Mouse (Mus musculus) heart, adult 8-10 months (tissue): ENCODE data around the gene Pex12. TPM values are rescaled to one million over a fixed set of nuclear protein-coding genes. Genes with fewer than 3 reads are reported as not detected.
A peak's percentile ranks its signal among the peaks of the same experiment; 100 is the strongest.
"Not testable (repeated sequence)": the region's sequence is repeated elsewhere in the genome, so short reads cannot be mapped to it uniquely, and the experiment has no call there.

Source experiments
- DNase-seq: peaks from one replicate; pipeline ENCODE4 v3.0.0; 2022; ENCODE audit warnings: low spot score
- total RNA-seq, 4 experiments: library from RNA; stranded (reverse); gene quantifications; 2 replicates each; pipeline ENCODE4 v1.2.4; 2022

Gene Pex12
- total RNA-seq, 4 experiments from 2014 or later = 8.8 to 13.9 (median 9.7) TPM

DNA sequence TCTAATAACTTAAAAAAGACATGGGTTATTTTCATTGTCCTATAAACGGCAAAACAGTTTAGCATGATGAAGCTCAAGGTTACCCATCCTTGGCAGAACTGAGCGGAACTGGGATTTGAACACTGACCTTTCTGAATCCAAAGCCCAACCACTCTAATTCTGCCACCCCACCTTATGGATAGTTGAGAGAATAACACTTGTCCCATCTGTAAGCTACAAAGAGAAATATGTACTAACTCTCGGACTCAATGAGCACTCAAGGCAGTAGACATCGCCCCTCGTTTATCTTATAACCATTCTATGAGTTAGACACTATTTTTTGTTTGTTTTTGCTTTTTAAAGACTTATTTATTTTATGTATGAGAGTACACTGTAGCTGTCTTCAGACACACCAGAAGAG, 13.3 kb downstream of the Pex12 start:
- no peak for DNase-seq

DNA sequence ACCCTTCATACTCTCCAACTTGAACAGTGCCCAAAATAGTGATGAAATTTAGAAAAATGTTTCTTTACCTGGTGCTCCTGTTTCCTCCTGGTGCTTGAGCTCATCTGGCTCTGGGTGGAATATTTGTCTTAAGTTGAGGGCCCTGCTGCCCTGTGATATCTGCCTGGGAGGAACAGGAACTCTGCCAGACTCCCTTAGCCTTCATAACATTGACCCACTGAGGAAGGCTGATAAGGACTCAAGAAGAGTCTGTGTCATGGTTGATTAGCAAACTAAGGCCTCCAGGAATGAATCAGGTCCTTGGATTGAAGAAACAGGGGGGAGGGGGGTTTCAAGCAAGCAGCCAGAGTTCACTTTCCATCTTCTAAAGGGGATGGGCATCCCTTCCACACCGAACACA, 15.8 kb downstream of the Pex12 start, which contains the start of gene Slfn14:
Gene Slfn14, minus strand, starts transcription at position 161 of the 400 bp plus-strand sequence.
- DNase-seq = no peak

- no peak for DNase-seq
Measured at GRCm38 (mm10) chr11:83285627-83286026, 16.8 kb downstream of the Pex12 start.

- no peak for DNase-seq
Measured at GRCm38 (mm10) chr11:83282084-83282483, 20.3 kb downstream of the Pex12 start.

DNA sequence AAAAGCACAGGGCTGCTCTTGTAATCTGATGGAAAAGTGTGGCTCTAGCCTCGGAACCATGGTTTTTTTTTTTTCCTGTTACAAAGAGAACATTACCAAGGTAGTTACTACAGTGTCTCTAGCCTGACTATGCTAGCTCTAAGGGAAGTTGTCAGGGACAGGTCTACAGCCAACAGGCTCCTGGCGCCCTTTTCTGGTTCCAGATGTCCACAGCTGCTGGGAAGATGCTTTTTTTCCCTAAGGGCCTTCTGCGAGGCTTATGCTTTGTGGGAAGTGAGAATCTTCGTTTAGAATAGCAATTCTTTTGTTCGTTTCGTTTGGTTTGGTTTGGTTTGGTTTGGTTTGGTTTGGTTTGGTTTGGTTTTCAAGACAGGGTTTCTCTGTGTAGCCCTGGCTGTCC, 22.7 kb downstream of the Pex12 start:
- DNase-seq = peak; percentile 66

GRCm38 (mm10) chr11:83279024-83279423, 23.4 kb downstream of the Pex12 start:
- no peak for DNase-seq

DNA sequence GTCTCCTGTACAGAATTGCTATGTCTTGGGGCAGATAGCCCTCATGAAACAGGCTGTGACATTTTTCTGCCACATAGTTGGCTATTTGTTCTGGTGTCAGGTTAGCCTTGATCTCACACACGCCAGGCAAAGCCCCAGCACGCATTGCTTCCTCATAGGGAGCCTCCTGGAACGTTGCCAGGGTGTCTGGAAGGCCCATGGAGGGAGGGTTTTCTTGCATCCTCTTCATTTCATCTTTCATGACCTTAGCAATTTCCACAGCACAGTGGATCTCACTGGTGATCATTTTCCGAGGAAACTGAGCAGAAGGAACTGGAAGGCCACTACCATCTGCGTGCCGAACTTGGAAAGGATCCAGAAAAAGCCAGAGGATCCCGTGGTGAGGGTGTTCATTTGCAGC, 26.1 kb downstream of the Pex12 start:
- DNase-seq = no peak

- DNase-seq = no peak
Measured at GRCm38 (mm10) chr11:83271951-83272843, 30.2 kb downstream of the Pex12 start.

DNA sequence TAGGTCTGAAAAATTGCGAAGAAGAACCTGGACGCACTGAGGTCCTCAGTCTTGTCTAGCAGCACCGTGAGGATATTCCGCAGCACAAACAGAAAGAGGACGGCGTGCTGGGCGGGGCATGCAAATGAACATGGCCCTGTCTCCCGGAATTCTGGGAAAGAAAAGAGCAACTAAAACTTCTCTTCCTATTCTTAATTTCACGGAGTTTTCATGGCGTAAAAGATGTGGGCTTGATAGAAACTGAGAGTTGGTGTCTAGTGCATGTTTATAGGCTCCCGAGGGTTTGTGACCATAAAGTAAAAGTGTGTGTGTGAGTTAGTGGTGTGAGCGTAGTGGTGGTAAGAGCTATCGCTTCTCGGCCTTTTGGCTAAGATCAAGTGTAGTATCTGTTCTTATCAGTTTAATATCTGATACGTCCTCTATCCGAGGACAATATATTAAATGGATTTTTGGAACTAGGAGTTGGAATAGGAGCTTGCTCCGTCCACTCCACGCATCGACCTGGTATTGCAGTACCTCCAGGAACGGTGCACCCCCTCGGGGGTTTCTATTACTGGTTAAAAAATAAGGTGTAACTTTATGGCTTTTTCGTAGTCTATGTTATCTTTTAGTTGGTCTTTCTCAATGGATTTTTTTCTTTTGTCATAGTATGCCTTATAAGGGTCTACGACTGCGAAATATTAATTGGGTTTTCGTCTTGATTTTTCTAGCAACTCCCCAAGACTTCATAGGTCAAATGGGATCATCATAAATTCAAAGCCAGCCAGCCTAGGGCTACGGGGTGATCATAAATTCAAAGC, 31.0 kb downstream of the Pex12 start:
- peak; percentile 84 for DNase-seq

- DNase-seq = no peak
Measured at GRCm38 (mm10) chr11:83270842-83271150, 31.6 kb downstream of the Pex12 start.

- DNase-seq = no peak
Measured at GRCm38 (mm10) chr11:83263146-83263545, 39.2 kb downstream of the Pex12 start.

DNA sequence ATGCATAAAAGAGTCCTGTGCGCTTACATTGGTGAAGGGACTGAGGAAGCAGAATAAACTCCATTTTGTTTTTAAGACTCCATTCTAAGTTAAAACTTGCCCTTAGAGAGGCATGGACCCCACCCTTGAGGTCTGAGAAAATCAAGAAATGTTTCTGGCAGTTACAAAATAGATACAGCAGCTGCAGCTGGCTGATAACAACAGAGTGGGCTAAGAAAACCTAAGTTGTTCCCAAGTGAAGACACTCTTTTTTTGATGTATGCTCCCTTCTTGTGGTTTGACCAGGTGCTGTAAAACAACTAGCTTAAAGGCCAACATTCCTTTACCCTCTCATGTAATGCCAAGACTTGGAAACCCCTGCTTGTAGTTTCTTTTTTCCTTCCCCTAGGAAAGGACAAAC, 39.7 kb downstream of the Pex12 start:
- DNase-seq = no peak

DNA sequence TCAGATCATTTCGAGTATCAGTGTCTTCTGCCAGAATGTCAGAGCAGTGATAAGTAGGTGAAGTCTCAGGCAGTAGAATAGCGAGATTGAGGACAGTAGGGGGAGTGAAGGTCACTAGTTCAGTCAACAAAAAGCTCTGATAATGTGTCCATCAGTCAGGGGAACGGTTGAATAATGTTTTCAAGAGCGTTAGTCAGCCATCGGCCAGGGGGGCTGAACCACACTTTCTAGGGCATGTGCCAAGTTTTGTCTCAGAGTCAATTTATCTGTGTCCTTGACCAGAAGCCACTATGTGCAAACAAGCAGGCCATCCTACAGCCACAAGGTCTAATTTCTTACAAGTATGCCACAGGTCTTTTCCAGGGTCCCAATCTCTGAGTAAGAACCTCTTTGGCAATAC, 45.2 kb downstream of the Pex12 start:
- DNase-seq = not testable (repeated sequence)

Other genes with a start within 250 kb of the Pex12 start
- 1 to 10 TPM; 1.8 to 4.6 (median 2.3) TPM for gene Slfn2, start 237.5 kb downstream of the Pex12 start, total RNA-seq
- under 1 TPM in 3 of 4 experiments, not detected in 1; 0.12 to 0.66 (median 0.14) TPM for gene Slfn1, start 185.7 kb downstream of the Pex12 start, total RNA-seq
- under 1 TPM; 0.08 to 0.72 (median 0.09) TPM for gene Slfn4, start 127.4 kb downstream of the Pex12 start, total RNA-seq
- 1 to 10 TPM; 1.9 to 2.8 (median 2.2) TPM for gene Slfn3, start 111.3 kb downstream of the Pex12 start, total RNA-seq
- not detected for gene Slfn14, start 15.9 kb downstream of the Pex12 start, total RNA-seq
- gene Ap2b1, start 3.6 kb downstream of the Pex12 start, total RNA-seq = 10 to 100 TPM; 34.1 to 46.5 (median 36.9) TPM
- 10 to 100 TPM; 67.6 to 90.2 (median 81.9) TPM for gene Rasl10b, start 106.6 kb upstream of the Pex12 start, total RNA-seq
- gene Gas2l2, start 126.9 kb upstream of the Pex12 start, total RNA-seq = not detected
- gene 1700020L24Rik, start 135.1 kb upstream of the Pex12 start, total RNA-seq = not detected
- gene Mmp28, start 160.5 kb upstream of the Pex12 start, total RNA-seq = 1 to 10 TPM; 2.4 to 5.4 (median 3.6) TPM
- 10 to 100 TPM; 35.5 to 42.1 (median 38.4) TPM for gene Taf15, start 170.5 kb upstream of the Pex12 start, total RNA-seq
- gene Heatr9, start 219.6 kb upstream of the Pex12 start, total RNA-seq = not detected
- gene Ccl5, start 227.9 kb upstream of the Pex12 start, total RNA-seq = 1 to 10 TPM in 1 of 4 experiments, under 1 TPM in 1, not detected in 2; 0.76 to 1.1 TPM